Mouse (Mus musculus): ENCODE measurements around the gene Atg16l1.

GRCm38 (mm10) chr1:87837018-87837417, 81.3 kb downstream of the Atg16l1 start:
- TF ChIP-seq CTCF (IDR thresholded peaks at IDR 0.05; ENCODE audit: control insufficient read depth, insufficient read depth, insufficient replicate concordance, low read depth, low read length) = no peak
- TF ChIP-seq POLR2A (IDR thresholded peaks at IDR 0.05; ENCODE audit: control insufficient read depth, low read depth, low read length) = no peak

Measured in testis, adult 2 months (tissue).